Mouse (Mus musculus) regulatory T cell (primary cell): ENCODE results near the gene Azin2.

Experiments used
- in situ Hi-C: fragments of 300-600 bp; cut with MboI, MseI; formaldehyde crosslinking; loops from one replicate; pipeline ENCODE4 v1.15.1; 2025; ENCODE audit warnings: high pct_unique_total_duplicates

Gene Azin2

DNA sequence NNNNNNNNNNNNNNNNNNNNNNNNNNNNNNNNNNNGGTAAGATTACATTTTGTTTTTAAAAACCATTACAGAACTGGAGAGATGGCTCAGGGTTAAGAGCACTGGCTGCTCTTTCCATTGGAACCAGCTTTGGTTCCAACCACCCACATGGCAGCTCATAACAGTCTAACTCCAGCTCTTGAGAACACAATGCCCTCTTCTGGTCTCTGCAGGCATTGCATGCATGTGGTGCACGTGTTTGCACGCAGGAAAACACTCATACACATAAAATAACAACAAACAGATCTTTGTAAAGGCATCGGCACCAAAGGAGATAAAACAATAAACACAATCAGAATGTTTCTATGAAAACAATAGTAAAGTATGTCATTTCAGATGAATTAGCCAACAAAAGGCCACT, 19.9 kb downstream of the Azin2 start:
- in situ Hi-C loops: no loop called here

DNA sequence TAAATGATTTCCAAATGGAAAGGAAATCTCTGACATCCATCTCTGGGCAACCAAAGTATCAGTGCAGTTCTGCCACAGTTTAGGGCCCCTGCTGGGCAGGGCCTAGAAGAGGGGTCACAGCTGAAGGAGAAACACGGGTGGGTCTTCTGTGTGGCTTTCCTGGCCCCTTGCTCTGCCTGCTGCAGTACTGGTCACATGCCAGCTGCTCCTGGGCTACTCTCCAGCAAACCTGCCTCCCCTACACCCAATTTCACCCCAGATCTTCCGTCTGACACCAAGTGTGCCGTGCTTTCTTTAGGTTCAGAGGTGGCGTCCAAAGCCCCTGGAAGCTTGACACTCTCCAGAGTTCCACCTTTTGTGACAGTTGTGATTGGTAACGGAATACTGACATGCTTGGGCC, 26.6 kb downstream of the Azin2 start:
- in situ Hi-C loops: no loop called here

DNA sequence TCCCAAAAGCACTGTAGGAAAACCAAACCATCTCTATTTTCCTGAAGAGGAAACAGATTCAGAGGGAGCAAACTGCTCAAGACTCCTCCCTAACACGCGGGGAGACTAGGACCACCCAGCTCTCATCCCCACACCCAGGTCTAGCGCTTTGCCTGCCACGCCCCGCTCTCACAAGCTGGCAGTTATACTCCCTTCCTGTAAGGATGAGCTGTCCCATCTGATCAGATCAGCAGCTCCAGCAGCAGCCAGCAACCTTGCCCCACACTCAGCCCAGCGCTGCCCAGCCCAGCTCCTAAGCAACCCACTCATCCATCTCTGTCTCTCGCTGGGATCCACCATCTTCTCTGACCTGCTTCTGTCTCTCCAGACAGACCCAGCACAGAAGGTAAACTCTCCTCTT, 29.5 kb downstream of the Azin2 start:
- in situ Hi-C loops: no loop called here

DNA sequence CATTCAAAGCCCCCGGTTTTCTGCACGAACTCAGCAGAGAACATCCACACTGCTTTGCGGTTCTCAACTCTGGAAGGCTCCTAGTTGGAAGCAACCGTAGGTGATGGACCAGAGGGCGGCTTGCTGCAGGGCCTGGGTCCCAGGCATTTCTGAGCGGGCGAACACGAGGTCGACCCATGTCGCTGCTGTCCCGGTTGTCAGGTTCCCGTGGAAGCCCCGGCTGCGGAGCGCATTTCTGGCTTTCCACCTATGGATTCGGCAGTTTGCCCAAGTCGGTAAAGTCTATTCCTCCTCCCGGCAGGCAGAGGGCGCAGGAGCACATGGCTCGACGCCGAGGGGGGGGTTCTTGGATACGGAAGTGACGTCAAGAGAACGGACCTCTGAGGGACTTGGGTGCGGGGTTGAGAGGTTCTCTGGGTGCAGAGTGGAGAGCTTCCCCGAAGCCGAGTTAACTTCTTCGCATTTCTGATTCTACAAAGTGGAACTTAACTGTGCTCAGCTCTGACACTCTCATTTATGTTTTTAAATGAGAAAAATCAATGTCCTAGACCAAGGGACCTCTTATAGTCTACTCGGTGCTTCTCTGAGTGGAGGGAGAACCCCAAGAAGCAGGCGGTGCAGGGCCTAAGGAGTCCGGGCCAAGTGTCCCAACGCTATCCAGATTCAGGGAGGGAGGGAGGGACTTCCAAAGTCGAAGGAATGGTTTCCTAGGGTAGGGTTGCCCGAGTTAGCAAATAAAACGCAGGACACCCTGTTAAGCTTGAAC, 37.2 kb downstream of the Azin2 start:
- in situ Hi-C loops: no loop called here

DNA sequence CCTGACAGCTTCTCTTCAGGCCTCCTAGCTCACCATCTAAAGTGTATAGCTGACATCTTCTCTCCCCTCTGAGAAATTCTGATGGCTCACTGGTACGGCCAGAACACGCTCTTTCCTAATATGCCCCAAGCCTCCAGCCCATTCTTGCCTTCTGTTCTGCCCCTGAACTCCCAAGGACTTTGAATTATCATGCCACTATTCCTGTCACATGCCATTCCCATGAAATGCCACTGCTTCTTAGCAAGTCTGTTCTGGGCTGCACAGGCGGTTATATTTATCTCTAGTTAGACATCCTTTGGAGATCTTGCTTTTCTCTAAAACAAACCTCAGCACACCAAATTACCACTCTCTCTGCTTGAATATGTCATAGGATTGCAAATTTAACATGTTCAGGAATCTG, 38.6 kb downstream of the Azin2 start:
- in situ Hi-C loops: no loop called here

DNA sequence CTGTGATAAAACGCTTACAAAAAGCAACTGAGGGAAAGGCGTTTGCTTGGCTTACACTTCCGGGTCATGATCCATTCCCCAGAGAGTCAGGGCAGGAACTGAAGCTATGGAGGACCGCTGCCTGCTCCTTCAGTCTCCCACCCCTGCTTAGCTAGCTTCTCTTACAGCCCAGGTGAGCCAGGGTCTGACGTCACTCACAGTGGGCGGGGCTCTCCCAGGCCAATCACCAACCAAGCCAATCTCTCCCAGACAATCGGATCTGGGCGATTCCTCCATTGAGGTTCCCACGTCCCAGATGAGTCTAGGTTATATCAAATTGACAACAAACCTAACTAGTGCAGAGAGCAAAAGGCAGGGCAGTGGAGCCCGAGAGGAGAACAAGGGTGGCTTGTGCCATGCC, 43.1 kb downstream of the Azin2 start:
- in situ Hi-C loops: no loop called here

DNA sequence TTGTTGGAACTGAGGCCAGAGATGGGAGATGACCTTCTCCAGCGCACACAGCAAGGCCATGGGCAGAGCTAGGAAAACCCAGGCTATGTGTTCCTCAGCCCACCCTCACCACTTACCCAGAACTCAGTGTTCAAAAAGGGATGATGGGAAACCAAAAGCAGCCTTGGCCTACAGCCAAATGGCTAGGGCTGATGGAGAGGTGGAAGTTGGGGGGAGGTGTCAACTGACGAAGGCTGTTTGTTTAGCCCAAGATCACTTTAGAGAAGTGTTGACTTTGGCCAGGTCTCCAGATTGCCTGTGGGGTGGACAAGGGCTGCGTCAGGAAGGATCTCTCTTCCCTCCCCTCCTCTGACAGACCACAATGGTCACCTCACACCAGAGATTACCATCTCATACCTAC, 44.1 kb downstream of the Azin2 start:
- in situ Hi-C loops: no loop called here

DNA sequence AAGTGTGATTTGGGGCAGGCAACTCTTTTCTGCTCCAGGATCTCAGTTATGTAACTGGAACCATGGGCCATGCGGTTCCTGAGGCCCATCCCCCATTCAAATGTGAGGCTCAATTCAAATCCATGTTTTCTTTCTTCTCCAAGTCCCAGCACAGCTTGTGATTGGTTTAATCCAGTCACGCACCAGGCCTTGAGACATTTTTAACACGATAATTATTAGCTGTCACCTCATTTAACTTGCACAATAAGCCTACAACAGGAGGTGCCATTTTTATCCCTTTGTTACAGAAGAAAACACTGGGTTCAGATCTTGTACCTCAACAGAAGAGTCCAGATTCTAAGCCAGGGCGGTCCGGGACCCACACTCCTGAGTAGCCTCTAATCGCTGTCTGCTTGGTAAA, 44.5 kb downstream of the Azin2 start:
- in situ Hi-C loops: no loop called here

DNA sequence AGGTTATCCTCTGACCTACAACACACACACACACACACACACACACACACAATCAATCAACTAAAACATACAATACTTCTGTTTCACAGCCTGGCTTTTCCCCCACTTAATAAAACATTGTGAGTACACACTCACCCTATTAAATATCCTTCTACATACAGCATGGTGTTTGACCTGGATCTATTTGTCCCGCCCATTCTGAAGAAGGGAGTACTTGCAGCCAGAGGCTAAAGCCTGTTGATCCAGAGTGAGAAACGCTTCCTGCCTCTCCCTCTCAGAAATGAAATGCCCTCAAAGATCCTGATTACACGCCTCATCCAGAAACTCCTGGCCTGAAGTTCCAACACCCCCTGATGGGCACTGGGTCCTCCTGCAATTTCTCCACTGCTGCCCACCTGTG, 45.1 kb downstream of the Azin2 start:
- in situ Hi-C loops: no loop called here

DNA sequence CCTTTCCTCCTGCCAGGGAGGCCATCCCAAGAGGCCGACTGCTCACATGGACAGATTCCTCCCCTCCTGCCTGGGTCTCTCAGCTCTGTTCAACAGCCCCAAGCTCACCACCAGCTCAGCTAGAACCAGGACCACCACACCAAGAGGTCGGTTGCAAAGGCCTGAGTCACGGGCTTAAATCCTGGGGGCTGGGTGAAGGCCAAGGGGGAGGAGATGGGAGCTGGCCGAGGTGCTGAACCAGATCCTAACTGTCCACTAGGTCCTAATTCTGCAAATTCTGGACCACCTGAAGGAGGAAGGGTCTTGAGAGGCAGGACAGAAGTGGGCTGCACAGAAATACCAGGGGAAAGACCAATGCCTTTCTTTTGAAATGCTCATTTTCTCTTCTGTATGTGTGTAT, 48.4 kb downstream of the Azin2 start:
- in situ Hi-C loops: no loop called here

DNA sequence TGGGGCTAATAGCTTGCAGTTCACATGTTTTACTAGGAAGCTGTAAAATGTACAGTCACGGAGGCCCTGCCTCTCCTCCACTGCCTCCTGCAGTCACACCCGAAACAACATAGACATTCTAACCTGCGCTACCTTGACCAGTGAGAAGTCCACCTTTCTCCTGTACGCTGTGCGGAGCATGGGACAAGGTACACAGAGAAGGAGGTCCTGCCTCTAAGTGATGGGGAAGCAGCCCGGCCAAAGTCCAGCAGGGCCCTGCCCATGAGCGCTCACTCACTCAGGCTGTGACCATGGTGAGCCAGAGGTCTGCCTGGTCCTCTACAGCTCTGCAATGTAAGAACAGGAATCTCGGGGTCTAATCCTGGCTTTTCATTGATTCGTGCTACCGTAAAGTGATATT, 50.2 kb downstream of the Azin2 start:
- in situ Hi-C loops: no loop called here

DNA sequence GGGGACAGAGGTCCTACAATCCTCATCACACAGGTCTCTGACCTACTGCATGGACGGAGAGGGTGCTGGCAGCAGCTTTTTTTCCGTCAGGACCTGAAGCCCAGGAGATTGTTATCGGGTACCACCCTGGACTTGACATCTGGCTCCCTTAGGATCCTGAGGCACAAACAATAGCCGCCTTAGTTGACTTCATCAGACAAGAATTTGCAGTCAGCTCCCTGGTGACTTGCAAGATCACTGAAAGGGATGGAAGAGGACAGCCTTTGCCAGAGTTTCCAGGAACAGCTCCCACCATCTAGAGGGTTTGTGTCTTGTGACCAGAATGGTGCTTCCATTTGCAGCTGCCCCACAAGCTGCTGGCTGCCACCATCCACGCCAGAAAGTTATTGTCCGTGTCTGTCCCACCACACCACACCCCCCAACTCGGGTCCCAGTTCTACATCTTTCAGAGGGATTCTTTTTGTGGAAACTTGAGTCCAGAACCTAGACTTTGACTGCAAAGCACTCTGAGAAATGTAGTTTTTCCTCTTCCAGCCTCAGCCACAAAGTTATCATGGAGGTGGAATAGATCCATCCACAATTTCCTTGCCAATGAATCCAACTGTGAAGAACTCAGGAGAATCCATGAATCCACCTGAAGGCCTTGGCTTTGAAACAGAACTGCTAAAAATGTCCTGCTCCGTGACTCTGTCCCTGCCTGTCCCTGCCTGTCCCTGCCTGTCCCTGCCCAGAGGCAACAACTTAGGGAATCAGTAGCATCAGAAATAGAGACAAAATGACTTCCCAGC, 51.8 kb downstream of the Azin2 start:
- in situ Hi-C loops: no loop called here

DNA sequence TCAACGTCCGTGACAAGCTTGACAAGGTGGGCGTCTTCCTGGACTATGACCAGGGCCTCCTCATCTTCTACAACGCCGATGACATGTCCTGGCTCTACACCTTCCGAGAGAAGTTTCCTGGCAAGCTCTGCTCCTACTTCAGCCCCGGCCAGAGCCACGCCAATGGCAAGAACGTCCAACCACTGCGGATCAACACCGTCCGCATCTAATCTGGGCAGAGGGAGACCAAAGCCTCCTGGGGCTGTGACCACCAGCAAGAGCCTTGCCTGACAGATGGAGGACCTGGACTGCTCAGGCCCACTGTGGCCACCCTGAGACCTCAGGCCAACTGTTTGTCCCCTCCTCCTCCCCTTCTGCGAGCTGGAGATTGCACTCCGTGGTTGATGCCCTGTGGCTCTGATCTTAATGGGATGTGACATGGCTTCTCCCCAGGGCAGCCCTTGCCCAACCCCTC, 52.8 kb downstream of the Azin2 start:
- in situ Hi-C loops: no loop called here

- in situ Hi-C loops: no loop called here
These were observed 53.5 kb downstream of the Azin2 start for GRCm38 (mm10) chr4:128908586-128909377.

GRCm38 (mm10) chr4:128907238-128907968, 54.8 kb downstream of the Azin2 start:
- in situ Hi-C loops: no loop called here

DNA sequence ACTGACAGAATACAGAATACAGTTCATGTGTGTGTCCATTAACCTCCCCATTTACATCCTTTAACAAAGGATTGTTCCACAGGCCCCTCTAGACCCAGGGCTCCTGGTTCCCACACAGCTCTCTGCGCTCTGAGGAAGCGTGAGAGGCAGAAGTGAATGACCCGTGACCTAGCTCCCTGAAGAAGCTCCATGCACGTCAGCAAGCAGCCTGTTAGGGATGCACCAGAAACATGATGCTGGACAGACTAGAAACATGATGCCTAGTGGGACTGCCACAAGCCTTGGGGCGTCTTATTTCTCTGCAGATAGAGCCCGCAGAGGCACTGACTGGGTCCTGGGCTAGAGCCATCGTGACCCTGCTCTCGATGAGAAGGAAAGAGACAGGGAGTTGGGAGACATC, 55.5 kb downstream of the Azin2 start:
- in situ Hi-C loops: no loop called here

GRCm38 (mm10) chr4:128905251-128905650, 57.0 kb downstream of the Azin2 start:
- in situ Hi-C loops: no loop called here

DNA sequence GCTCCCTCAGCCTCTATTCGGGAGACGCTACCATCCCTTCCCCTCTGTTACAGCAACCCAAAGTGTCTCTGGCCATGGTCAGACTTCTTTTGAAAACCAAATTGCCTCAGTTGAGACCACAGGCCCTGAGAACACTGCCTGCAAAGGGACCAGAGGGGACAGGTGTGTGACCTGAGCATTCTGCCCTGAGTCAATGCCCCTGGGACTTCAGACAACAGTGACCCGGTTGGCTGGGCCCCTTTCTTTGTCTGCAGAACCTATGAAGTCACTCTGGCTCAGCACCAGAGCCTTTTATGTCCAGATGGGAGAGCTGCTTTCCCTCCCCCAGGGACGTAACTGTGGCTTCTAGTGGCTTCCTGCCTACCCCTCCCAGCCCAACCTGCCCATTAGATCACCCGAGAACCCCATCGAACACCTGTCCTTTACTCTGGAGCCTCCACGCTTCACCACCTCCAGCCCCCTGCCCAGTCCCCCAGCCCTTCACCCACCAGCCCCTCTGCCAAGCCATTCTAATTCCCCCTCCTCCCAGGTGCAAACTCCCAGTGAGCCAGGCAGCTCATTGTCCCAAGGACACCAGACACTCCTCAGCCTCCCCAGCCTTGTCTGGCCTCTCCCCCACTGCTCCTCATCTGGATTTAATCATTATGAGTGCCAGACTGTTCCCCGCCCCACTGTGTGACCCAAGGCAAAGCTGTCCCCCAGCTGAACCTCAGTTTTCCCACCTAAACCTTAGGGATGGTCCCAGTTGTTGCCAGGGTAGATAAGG, 58.0 kb downstream of the Azin2 start:
- in situ Hi-C loops: no loop called here

DNA sequence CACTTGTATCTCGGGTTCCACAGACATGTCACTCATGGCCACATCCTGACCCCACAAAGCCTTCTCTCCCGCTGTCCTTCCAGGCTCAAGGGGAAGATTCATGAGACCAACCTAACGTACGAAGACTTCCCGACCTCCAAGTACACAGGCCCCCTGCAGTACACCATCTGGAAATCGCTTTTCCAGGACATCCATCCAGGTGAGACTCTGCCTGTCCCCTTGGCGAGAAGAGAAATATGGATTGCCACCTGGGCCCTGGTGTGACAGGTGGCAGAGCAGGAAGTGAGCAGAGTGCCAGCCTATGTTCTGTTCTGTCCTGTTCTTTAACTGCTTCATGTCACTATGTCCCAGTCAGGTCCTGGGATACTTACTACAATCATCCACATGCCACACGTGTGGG, 59.9 kb downstream of the Azin2 start:
- in situ Hi-C loops: no loop called here

DNA sequence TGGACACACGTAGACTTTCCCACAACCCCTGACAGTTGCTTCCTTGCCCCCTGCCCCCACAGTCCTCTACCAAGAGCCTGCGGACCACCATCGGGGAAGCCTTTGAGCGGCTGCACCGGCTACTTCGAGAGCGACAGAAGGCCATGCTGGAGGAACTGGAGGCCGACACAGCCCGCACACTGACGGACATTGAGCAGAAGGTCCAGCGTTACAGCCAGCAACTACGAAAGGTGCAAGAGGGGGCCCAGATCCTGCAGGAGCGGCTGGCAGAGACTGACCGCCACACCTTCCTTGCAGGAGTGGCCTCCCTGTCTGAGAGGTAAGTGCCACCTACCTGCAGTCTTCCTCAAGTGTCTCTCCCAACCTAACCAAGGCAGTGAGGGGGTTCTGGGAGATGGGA, 61.8 kb downstream of the Azin2 start:
- in situ Hi-C loops: no loop called here

- in situ Hi-C loops: loop anchor here (25.0 kb wide), 1 partner anchor 1638 kb away; no protein-coding TSS in a partner anchor
These were observed 62.9 kb downstream of the Azin2 start for GRCm38 (mm10) chr4:128899332-128899731.
